Comparison of ENCODE assay signal across 9 mouse cellular contexts in the genomic region with DNA sequence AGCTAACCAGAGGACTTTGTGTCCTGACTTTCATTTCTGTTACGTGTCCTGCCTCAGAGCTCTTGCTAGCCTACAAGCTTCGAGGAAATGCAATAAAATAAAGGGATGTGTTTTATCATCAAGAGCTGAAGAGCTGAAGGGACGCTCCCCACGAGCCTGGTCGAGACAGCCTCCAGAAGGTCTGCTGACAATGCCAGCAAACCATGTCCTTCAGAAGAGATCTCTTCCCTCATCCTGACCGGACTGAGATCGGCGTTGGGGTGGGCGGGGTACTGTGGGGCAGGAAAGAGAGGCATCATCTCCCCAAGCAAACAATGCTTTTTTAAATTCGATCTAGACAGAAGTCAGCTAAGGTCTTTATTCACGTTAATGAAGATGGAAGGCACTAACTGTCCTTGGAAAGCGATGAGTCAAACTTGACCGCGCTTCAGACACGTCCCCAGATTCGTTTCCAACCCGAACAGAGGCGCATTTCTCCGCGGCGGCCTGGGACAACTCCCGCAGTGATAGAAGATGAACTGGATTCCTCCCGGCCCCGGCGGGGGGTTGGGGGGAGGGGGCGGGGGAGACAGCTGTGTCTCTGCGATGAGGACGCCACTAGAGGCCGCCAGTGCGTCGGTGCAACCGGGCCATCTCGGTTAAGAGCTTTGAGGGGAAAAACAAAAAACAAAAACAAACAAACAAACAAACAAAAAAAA. TPM values are rescaled to one million over a fixed set of nuclear protein-coding genes. Genes with fewer than 3 reads are reported as not detected.
A peak's percentile ranks its signal among the peaks of the same experiment; 100 is the strongest.
DNase-seq lines count a peak whose midpoint lies in the region; ATAC-seq lines count a peak whose summit lies in the region.
"Had no signal": no experiment of that assay in that cellular context is flagged by ENCODE, and none has a peak within 500 bp of the region (broad histone marks: within the 10 kb centered on the region; RNA-seq: fewer than 3 reads in every experiment).

No protein-coding gene starts in this region.

- peaks cover 15% of the 10 kb centered on the region for H3K27me3 ChIP-seq in hindbrain, embryonic 16.5 days (replicated peaks; ENCODE audit: control insufficient read depth, insufficient read depth, low read length)
- H3K27me3 ChIP-seq in midbrain, embryonic 15.5 days (replicated peaks): peaks cover 62% of the 10 kb centered on the region

- H3K9me3 ChIP-seq in hindbrain, embryonic 16.5 days (ENCODE audit: control insufficient read depth, low read length): no peaks in the 10 kb centered on the region
- H3K9me3 ChIP-seq in midbrain, embryonic 15.5 days: no peaks in the 10 kb centered on the region

- intact Hi-C loops in left cerebral cortex, postnatal 4 days (cut with DNase I): loop anchor here (2.0 to 10.0 kb wide), 4 partner anchors 832 to 1974 kb away; no protein-coding TSS in a partner anchor

- H3K4me1 ChIP-seq in hindbrain, embryonic 16.5 days (ENCODE audit: control insufficient read depth, insufficient read depth, low read depth, low read length): peaks cover 36% of the 10 kb centered on the region
- peaks cover 57% of the 10 kb centered on the region for H3K4me1 ChIP-seq in midbrain, embryonic 15.5 days

- H3K36me3 ChIP-seq in hindbrain, embryonic 16.5 days (ENCODE audit: control insufficient read depth, insufficient read depth, low read length): no peaks in the 10 kb centered on the region
- no peaks in the 10 kb centered on the region for H3K36me3 ChIP-seq in midbrain, embryonic 15.5 days (replicated peaks)

- under 1% methylated on average over 33 of the region's 33 CpGs for WGBS in hindbrain, embryonic 16.5 days
- 2% methylated on average over 33 of the region's 33 CpGs for WGBS in midbrain, embryonic 15.5 days

- peak; percentile 8; the same call in 1 of the 2 replicates for ATAC-seq in hindbrain, embryonic 16.5 days
- ATAC-seq in midbrain, embryonic 15.5 days (replicated peaks): 0 out of 2 replicates have a peak, but pooled peaks have one; percentile 16
- no peak for ATAC-seq in monocyte, adult 5-6 weeks (replicated peaks; ENCODE audit: insufficient number of reproducible peaks, low FRiP score, low TSS enrichment, poor library complexity, severe bottlenecking)

- H3K4me3 ChIP-seq in hindbrain, embryonic 16.5 days (ENCODE audit: low read length): peak overlapping the region; percentile 41
- H3K4me3 ChIP-seq in midbrain, embryonic 15.5 days: peak overlapping the region; percentile 44

- peak; percentile 58 for DNase-seq in NIH3T3 (ENCODE audit: low read depth)
- DNase-seq in cerebellum, adult 8-10 months: peak; percentile 85
- peak; percentile 84 for DNase-seq in gastrocnemius, adult 18-20 months (ENCODE audit: low spot score)
- peak; percentile 92 for DNase-seq in left cerebral cortex, postnatal 4 days
- DNase-seq in spleen, postnatal 36 days (ENCODE audit: low spot score in 2 of 2): peak; percentile 44 to 50

- peak overlapping the region; percentile 42; the same call in 1 of the 2 replicates for H3K9ac ChIP-seq in hindbrain, embryonic 16.5 days (ENCODE audit: low read depth, low read length)
- peak overlapping the region; percentile 23 for H3K9ac ChIP-seq in midbrain, embryonic 15.5 days

- peak overlapping the region; percentile 91 for H3K4me2 ChIP-seq in hindbrain, embryonic 16.5 days (ENCODE audit: low read length)
- peak overlapping the region; percentile 82 for H3K4me2 ChIP-seq in midbrain, embryonic 15.5 days

- H3K27ac ChIP-seq in hindbrain, embryonic 16.5 days (ENCODE audit: low read depth, low read length): peak overlapping the region; percentile 14; the same call in 1 of the 2 replicates
- no peak overlapping the region for H3K27ac ChIP-seq in midbrain, embryonic 15.5 days

RNA-seq across cellular contexts. Expression of a gene that starts 5.2 kb away (rescaled TPM):
- not detected for total RNA-seq in gastrocnemius, adult 18-20 months (2021)
- not detected in 2 replicates for polyA plus RNA-seq in hindbrain, embryonic 16.5 days (2015; fragmentation: Nextera tagmentation; extraction: Ambion mirVana)
- total RNA-seq in left cerebral cortex, postnatal 4 days (2021): not detected
- polyA plus RNA-seq in midbrain, embryonic 15.5 days (2015; fragmentation: Nextera tagmentation; extraction: Ambion mirVana): not detected in 2 replicates
- total RNA-seq in monocyte, adult 5-6 weeks (2017): not detected in 3 replicates
- polyA plus RNA-seq: frontal cortex, adult 2 months had no signal

RNA-seq across cellular contexts. Expression of a gene that starts 5.6 kb away (rescaled TPM):
- 10 to 100 TPM; 50.6 to 61.2 TPM for total RNA-seq in gastrocnemius, adult 18-20 months (2021)
- 0.76 and 0.79 TPM in 2 replicates for polyA plus RNA-seq in hindbrain, embryonic 16.5 days (2015; fragmentation: Nextera tagmentation; extraction: Ambion mirVana)
- total RNA-seq in left cerebral cortex, postnatal 4 days (2021): 10 to 100 TPM; 21.0 to 22.4 TPM
- 0.47 and 0.57 TPM in 2 replicates for polyA plus RNA-seq in midbrain, embryonic 15.5 days (2015; fragmentation: Nextera tagmentation; extraction: Ambion mirVana)
- 74.7 to 91.8 TPM (median 83.1 TPM) in 3 replicates for total RNA-seq in monocyte, adult 5-6 weeks (2017)

RNA-seq across cellular contexts. Expression of a gene that starts 50.8 kb away (rescaled TPM):
- total RNA-seq in gastrocnemius, adult 18-20 months (2021): not detected
- polyA plus RNA-seq in hindbrain, embryonic 16.5 days (2015; fragmentation: Nextera tagmentation; extraction: Ambion mirVana): 0.12 TPM in 1 of 2 replicates, not detected in the other
- total RNA-seq in left cerebral cortex, postnatal 4 days (2021): under 1 TPM in 1 of 2 experiments, not detected in 1; 0.36 TPM
- polyA plus RNA-seq in midbrain, embryonic 15.5 days (2015; fragmentation: Nextera tagmentation; extraction: Ambion mirVana): 0.11 and 0.22 TPM in 2 replicates
- not detected in 3 replicates for total RNA-seq in monocyte, adult 5-6 weeks (2017)
